Mouse (Mus musculus) CH12.LX (cell line): ENCODE data around the gene Efemp1. TPM values are rescaled to one million over a fixed set of nuclear protein-coding genes. Genes with fewer than 3 reads are reported as not detected.

Experiments used
- DNase-seq: peaks from one replicate; pipeline ENCODE4 v3.0.0-alpha.2; 2013; ENCODE audit errors: extremely low read depth
- H3K27ac ChIP-seq: 2 replicates; pipeline ENCODE4 v1.5.1; 2012; ENCODE audit warnings: low read depth, mild to moderate bottlenecking, control low read depth, moderate library complexity; ENCODE audit not compliant: insufficient read depth
- H3K27me3 ChIP-seq: replicated peaks from 2 replicates; pipeline ENCODE3; 2012; ENCODE audit warnings: inconsistent platforms
- H3K36me3 ChIP-seq, 2 experiments: replicated peaks in 1 of 2; 2 replicates each; pipeline versions ENCODE3 to v1.6.1; 2012; ENCODE audit warnings: inconsistent platforms in 1 of 2, low read length in 1 of 2, mild to moderate bottlenecking in 1 of 2, mixed read lengths in 1 of 2, moderate library complexity in 1 of 2; ENCODE audit not compliant: control insufficient read depth in 1 of 2, insufficient read depth in 1 of 2
- H3K4me1 ChIP-seq, 2 experiments: 2 replicates each; pipeline ENCODE4 v1.6.1; 2012; ENCODE audit warnings: inconsistent platforms in 1 of 2, moderate library complexity in 1 of 2; ENCODE audit not compliant: insufficient read depth in 2 of 2, control insufficient read depth in 1 of 2
- H3K4me2 ChIP-seq: 2 replicates; pipeline ENCODE4 v1.6.1; 2012; ENCODE audit warnings: low read depth, mild to moderate bottlenecking, control low read depth; ENCODE audit not compliant: poor library complexity, insufficient read depth, severe bottlenecking
- H3K4me3 ChIP-seq, 3 experiments: fragments of 150-350 bp in 1 of 3; sonication (generic) in 1 of 3; replicated peaks in 1 of 3; 2 replicates each; pipeline versions ENCODE3 to v1.5.1; 2011 to 2012; ENCODE audit warnings: low read depth in 2 of 3, low read length in 2 of 3, mild to moderate bottlenecking in 2 of 3, moderate library complexity in 2 of 3, control low read depth in 1 of 3, improper control_type of control experiment in 1 of 3, inconsistent platforms in 1 of 3, mixed read lengths in 1 of 3; ENCODE audit not compliant: poor library complexity in 1 of 3
- H3K79me2 ChIP-seq: replicated peaks from 2 replicates; pipeline ENCODE4 v1.6.1; 2012; ENCODE audit warnings: mild to moderate bottlenecking, moderate library complexity; ENCODE audit not compliant: control insufficient read depth, poor library complexity, insufficient read depth, severe bottlenecking; ENCODE audit errors: extremely low read depth
- H3K9ac ChIP-seq: 2 replicates; pipeline ENCODE4 v1.6.1; 2012; ENCODE audit warnings: low read depth, mild to moderate bottlenecking, control low read depth, moderate library complexity; ENCODE audit not compliant: insufficient read depth
- H3K9me3 ChIP-seq: replicated peaks from 2 replicates; pipeline ENCODE3; 2012; ENCODE audit warnings: low read length, inconsistent platforms, mixed read lengths
- BHLHE40 ChIP-seq: IDR thresholded peaks from 2 replicates; pipeline ENCODE4 v1.6.1; 2011; ENCODE audit warnings: mild to moderate bottlenecking, low read depth, low read length, improper control_type of control experiment
- CHD2 ChIP-seq: IDR thresholded peaks from 2 replicates; pipeline ENCODE4 v1.6.1; 2011; ENCODE audit warnings: low read length, improper control_type of control experiment
- CTCF ChIP-seq, 2 experiments: IDR thresholded peaks in 1 of 2; conservative IDR thresholded peaks in 1 of 2; 2 replicates each; pipeline ENCODE4 v1.5.1; 2011 to 2012; ENCODE audit warnings: low read depth in 2 of 2, low read length in 2 of 2, improper control_type of control experiment in 1 of 2, inconsistent platforms in 1 of 2, mild to moderate bottlenecking in 1 of 2, moderate library complexity in 1 of 2
- E2F4 ChIP-seq: IDR thresholded peaks from 2 replicates; pipeline ENCODE4 v1.6.1; 2011; ENCODE audit warnings: low read depth, low read length, improper control_type of control experiment; ENCODE audit not compliant: insufficient replicate concordance
- ELF1 ChIP-seq: IDR thresholded peaks from 2 replicates; pipeline ENCODE4 v1.6.1; 2014; ENCODE audit warnings: low read depth, mild to moderate bottlenecking, inconsistent platforms, low read length, improper control_type of control experiment
- IRF4 ChIP-seq: IDR thresholded peaks from 2 replicates; pipeline ENCODE4 v1.6.1; 2014; ENCODE audit warnings: low read depth, mild to moderate bottlenecking, inconsistent platforms, low read length, improper control_type of control experiment
- JUN ChIP-seq: IDR thresholded peaks from 2 replicates; pipeline ENCODE4 v1.6.1; 2011; ENCODE audit warnings: low read depth, mild to moderate bottlenecking, low read length, improper control_type of control experiment, moderate library complexity; ENCODE audit not compliant: insufficient read depth
- JUND ChIP-seq: conservative IDR thresholded peaks from 2 replicates; pipeline ENCODE4 v1.6.1; 2011; ENCODE audit warnings: low read depth, low read length, improper control_type of control experiment
- MAFK ChIP-seq: IDR thresholded peaks from 2 replicates; pipeline ENCODE4 v1.6.1; 2011; ENCODE audit warnings: low read length, improper control_type of control experiment; ENCODE audit not compliant: insufficient replicate concordance
- MAX ChIP-seq: IDR thresholded peaks from 2 replicates; pipeline ENCODE4 v1.6.1; 2011; ENCODE audit warnings: low read length, improper control_type of control experiment
- MXI1 ChIP-seq: IDR thresholded peaks from 2 replicates; pipeline ENCODE4 v1.6.1; 2011; ENCODE audit warnings: mild to moderate bottlenecking, low read depth, low read length, improper control_type of control experiment
- NELFE ChIP-seq: IDR thresholded peaks from 2 replicates; pipeline ENCODE4 v1.6.1; 2011; ENCODE audit warnings: low read depth, low read length, improper control_type of control experiment
- NRF1 ChIP-seq: IDR thresholded peaks from 2 replicates; pipeline ENCODE4 v1.6.1; 2014; ENCODE audit warnings: low read depth, mild to moderate bottlenecking, inconsistent platforms, low read length, improper control_type of control experiment, moderate library complexity
- PAX5 ChIP-seq: IDR thresholded peaks from 2 replicates; pipeline ENCODE4 v1.6.1; 2012; ENCODE audit warnings: low read length, inconsistent platforms, mixed read lengths
- POLR2A ChIP-seq: IDR thresholded peaks from 2 replicates; pipeline ENCODE4 v1.6.1; 2011; ENCODE audit warnings: low read depth, mild to moderate bottlenecking, improper control_type of control experiment, low read length
- POLR2AphosphoS2 ChIP-seq: IDR thresholded peaks from 2 replicates; pipeline ENCODE4 v1.6.1; 2011; ENCODE audit warnings: low read depth, low read length, improper control_type of control experiment
- RAD21 ChIP-seq: IDR thresholded peaks from 2 replicates; pipeline ENCODE4 v1.6.1; 2011; ENCODE audit warnings: low read depth, mild to moderate bottlenecking, low read length, improper control_type of control experiment, moderate library complexity
- RCOR1 ChIP-seq: conservative IDR thresholded peaks from 2 replicates; pipeline ENCODE4 v1.6.1; 2012; ENCODE audit warnings: low read depth, mild to moderate bottlenecking, inconsistent platforms, low read length, improper control_type of control experiment
- SMC3 ChIP-seq: IDR thresholded peaks from 2 replicates; pipeline ENCODE4 v1.6.1; 2011; ENCODE audit warnings: low read depth, low read length, improper control_type of control experiment
- TBP ChIP-seq: conservative IDR thresholded peaks from 2 replicates; pipeline ENCODE4 v1.6.1; 2011; ENCODE audit warnings: low read depth, low read length, improper control_type of control experiment
- TCF12 ChIP-seq: IDR thresholded peaks from 2 replicates; pipeline ENCODE4 v1.6.1; 2014; ENCODE audit warnings: low read depth, mild to moderate bottlenecking, inconsistent platforms, low read length, improper control_type of control experiment
- USF2 ChIP-seq: conservative IDR thresholded peaks from 2 replicates; pipeline ENCODE4 v1.6.1; 2011; ENCODE audit warnings: low read depth, low read length, improper control_type of control experiment
- ZC3H11A ChIP-seq: IDR thresholded peaks from 2 replicates; pipeline ENCODE4 v1.6.1; 2012; ENCODE audit warnings: low read depth, mild to moderate bottlenecking, inconsistent platforms, low read length, improper control_type of control experiment
- ZMIZ1 ChIP-seq: IDR thresholded peaks from 2 replicates; pipeline ENCODE4 v1.6.1; 2012; ENCODE audit warnings: low read depth, mild to moderate bottlenecking, inconsistent platforms, low read length, improper control_type of control experiment
- dilution Hi-C: fragments of 300-500 bp; cut with MboI; formaldehyde crosslinking; loops from 2 replicates; pipeline ENCODE4 v1.14.3; 2020; ENCODE audit warnings: low sequenced_read_pairs; ENCODE audit not compliant: extremely low pct_unique_long_range_greater_than_20kb, extremely low pct_ligation_motif_present
- in situ Hi-C: fragments of 300-500 bp; cut with MboI; formaldehyde crosslinking; loops from 3 replicates; pipeline ENCODE4 v1.14.3; 2019; ENCODE audit warnings: low sequenced_read_pairs, low pct_ligation_motif_present, low pct_unique_long_range_greater_than_20kb, mixed read lengths
- polyA plus RNA-seq: library from polyadenylated mRNA; unstranded; fragments of >175 nt; gene quantifications from 2 replicates; pipeline ENCODE4 v1.2.1, GENCODE M21; 2012; ENCODE audit warnings: low read depth; ENCODE audit not compliant: insufficient read length
- total RNA-seq, 2 experiments: library from RNA; depleted of rRNA; stranded (reverse); fragments of 300-350 nt in 1 of 2; fragments of >200 nt in 1 of 2; gene quantifications; 2 replicates each; pipeline ENCODE4 v1.2.3; 2012 to 2014

Gene Efemp1
- total and polyA plus RNA-seq, 3 experiments: not detected

DNA sequence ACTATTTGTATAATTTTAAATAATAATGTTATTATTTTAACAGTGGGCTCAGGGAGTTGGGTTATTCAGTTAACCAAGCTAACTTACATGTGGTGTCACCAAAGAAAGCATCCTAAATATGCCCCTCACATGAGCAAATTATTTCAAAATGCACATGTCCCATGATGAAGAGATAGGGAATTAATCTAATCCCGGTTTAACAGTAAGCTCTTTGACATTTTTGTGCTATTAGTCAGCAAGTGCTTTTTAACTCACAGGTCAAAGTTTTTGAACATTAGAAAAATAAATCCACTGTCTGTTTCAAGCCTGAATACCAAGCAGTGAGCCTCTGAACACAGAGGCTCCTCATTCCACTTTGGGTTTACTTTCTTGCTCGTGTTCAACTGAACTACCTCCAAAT, 26.1 kb upstream of the Efemp1 start:
- dilution Hi-C loops: no loop called here
- no peaks in the 10 kb centered on the region for H3K9me3 ChIP-seq
- in situ Hi-C loops: no loop called here

DNA sequence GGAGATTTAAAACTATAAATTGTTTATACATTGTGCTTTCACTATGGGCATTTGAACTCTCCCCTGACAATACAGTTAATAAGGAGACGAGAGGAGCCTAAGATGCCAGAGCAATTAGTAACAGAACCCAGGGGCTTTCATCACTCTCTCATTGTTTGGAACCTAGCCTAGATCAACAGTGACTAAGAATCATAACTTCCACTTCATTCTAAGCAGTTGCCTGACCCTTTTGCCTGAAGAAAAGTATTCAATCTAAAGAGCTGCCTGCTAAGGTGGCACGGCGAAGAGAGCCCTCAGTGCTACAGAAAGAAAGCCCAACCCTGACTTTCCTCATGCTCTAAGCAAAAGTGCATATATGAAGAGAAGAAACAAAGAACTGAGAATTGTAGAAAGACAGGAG, 19.2 kb upstream of the Efemp1 start:
- Histone ChIP-seq H3K36me3 (no peaks in the 10 kb centered on the region), H3K27ac (no peak overlapping the region), H3K4me3 (no peak overlapping the region), H3K4me1 (peaks cover 0 to 9% of the 10 kb centered on the region in 2 experiments; a peak in 1 of 4 replicates), H3K9ac (no peak overlapping the region), H3K9me3 (no peaks in the 10 kb centered on the region)
- in situ Hi-C loops (no loop called here), dilution Hi-C loops (no loop called here)
- TF ChIP-seq RAD21 (no peak), MXI1 (no peak), ELF1 (no peak), ZC3H11A (no peak), NELFE (no peak), ZMIZ1 (no peak), JUN (no peak), POLR2A (no peak), TCF12 (no peak), PAX5 (no peak), NRF1 (no peak), TBP (no peak), CTCF (conservative IDR thresholded peaks at IDR 0.05 in 1 of 2, IDR thresholded peaks at IDR 0.05 in 1 of 2; ENCODE audit: low read depth in 2 of 2, low read length in 2 of 2) (no peak), CHD2 (no peak), IRF4 (no peak), JUND (no peak), SMC3 (no peak), USF2 (no peak)
- TF ChIP-seq, all 38 proteins: peak for 0
- Histone ChIP-seq H3K79me2 (no peaks in the 10 kb centered on the region), H3K4me2 (no peak overlapping the region), H3K27me3 (no peaks in the 10 kb centered on the region)
- DNase-seq: no peak

More for the DNA sequence above, 26.1 kb upstream of the Efemp1 start:
- Histone ChIP-seq H3K9ac (no peak overlapping the region), H3K27ac (no peak overlapping the region)
- DNase-seq: no peak
- TF ChIP-seq POLR2AphosphoS2 (no peak), RAD21 (no peak), MAX (no peak), JUN (no peak), E2F4 (no peak), POLR2A (no peak), MAFK (no peak), CTCF (conservative IDR thresholded peaks at IDR 0.05 in 1 of 2, IDR thresholded peaks at IDR 0.05 in 1 of 2; ENCODE audit: low read depth in 2 of 2, low read length in 2 of 2) (no peak), TBP (no peak), RCOR1 (no peak), JUND (no peak), BHLHE40 (no peak)
- TF ChIP-seq, all 38 proteins: peak for 0
- H3K27me3 ChIP-seq: no peaks in the 10 kb centered on the region
- H3K4me1 ChIP-seq: peaks cover 0 to 4% of the 10 kb centered on the region in 2 experiments; a peak in 1 of 4 replicates
- no peaks in the 10 kb centered on the region for H3K79me2 ChIP-seq
- no peak overlapping the region for H3K4me2 ChIP-seq
- no peaks in the 10 kb centered on the region for H3K36me3 ChIP-seq
- H3K4me3 ChIP-seq: no peak overlapping the region
